Mouse (Mus musculus) stomach, embryonic 14.5 days (tissue): Measurements from ENCODE around the gene Cplx2. TPM values are rescaled to one million over a fixed set of nuclear protein-coding genes. Genes with fewer than 3 reads are reported as not detected.

Experiments
- ATAC-seq: fragments of 200-750 bp; cut with Nextera tagmentation; 2 replicates; pipeline ENCODE4 v1.8.0; 2017; ENCODE audit warnings: low read depth, moderate TSS enrichment; ENCODE audit not compliant: insufficient number of reproducible peaks, insufficient read depth, low FRiP score
- H3K27ac ChIP-seq: fragments of 300-500 bp; sonication (generic); 2 replicates; pipeline ENCODE4 v1.5.1; 2014; ENCODE audit warnings: mild to moderate bottlenecking, low read length, moderate library complexity, mixed read lengths
- H3K27me3 ChIP-seq: fragments of 300-500 bp; sonication (generic); 2 replicates; pipeline ENCODE4 v1.6.1; 2014; ENCODE audit warnings: low read length, control low read depth, mixed read lengths; ENCODE audit not compliant: control insufficient read depth, insufficient read depth
- H3K36me3 ChIP-seq: fragments of 300-500 bp; sonication (generic); 2 replicates; pipeline ENCODE4 v1.6.1; 2014; ENCODE audit warnings: mild to moderate bottlenecking, control low read depth, low read length, moderate library complexity, mixed read lengths; ENCODE audit not compliant: control insufficient read depth, insufficient read depth
- H3K4me1 ChIP-seq: fragments of 300-500 bp; sonication (generic); 2 replicates; pipeline ENCODE4 v1.6.1; 2014; ENCODE audit warnings: low read length, control low read depth, mixed read lengths; ENCODE audit not compliant: control insufficient read depth, insufficient read depth
- H3K4me2 ChIP-seq: fragments of 300-500 bp; sonication (generic); replicated peaks from 2 replicates; pipeline ENCODE4 v1.6.1; 2014; ENCODE audit warnings: low read depth, low read length, control low read depth
- H3K4me3 ChIP-seq: fragments of 300-500 bp; sonication (generic); 2 replicates; pipeline ENCODE4 v1.5.1; 2014; ENCODE audit warnings: low read depth, low read length, control low read depth
- H3K9ac ChIP-seq: fragments of 300-500 bp; sonication (generic); replicated peaks from 2 replicates; pipeline ENCODE4 v1.6.1; 2014; ENCODE audit warnings: low read depth, mild to moderate bottlenecking, control low read depth, low read length, moderate library complexity, mixed read lengths
- H3K9me3 ChIP-seq: fragments of 300-500 bp; sonication (generic); 2 replicates; pipeline ENCODE4 v1.6.1; 2016; ENCODE audit warnings: low read depth, low read length, control low read depth; ENCODE audit not compliant: control insufficient read depth
- WGBS: fragments of 180-500 bp; shearing (Covaris S2); extraction: QIAGEN DNeasy Blood & Tissue Kit; methylation state at CpG from one replicate; pipeline ENCODE4 v1.1.7; 2014; 5-methylcytosine and 5-hydroxymethylcytosine counted together
- polyA plus RNA-seq: library from polyadenylated mRNA; unstranded; fragments of >200 nt; fragmentation: Nextera tagmentation; extraction: Ambion mirVana; gene quantifications from 2 replicates; pipeline ENCODE4 v1.2.1, GENCODE M21; 2014

Cplx2 gene
- polyA plus RNA-seq, 1 experiment from 2014 or later: 7.7 TPM

DNA sequence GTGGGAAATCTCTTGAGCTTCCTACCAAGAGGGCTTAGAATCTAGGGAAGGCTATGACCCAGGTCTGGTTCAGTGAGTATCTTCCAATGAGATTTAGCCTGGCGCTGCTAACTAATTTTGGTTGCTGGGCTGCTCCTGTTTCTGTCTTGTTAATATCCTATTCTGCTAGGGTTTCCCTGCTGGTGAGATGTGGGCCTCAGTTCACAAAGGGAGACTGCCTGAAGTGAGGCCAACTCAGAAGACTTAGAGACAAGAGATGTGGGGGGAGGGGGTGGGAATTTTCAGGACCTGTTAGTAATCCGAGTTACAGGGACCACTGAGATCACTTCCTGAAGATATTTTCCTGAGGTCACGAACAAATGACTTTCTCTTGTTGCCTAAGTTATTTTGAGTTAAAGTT lies 33.1 kb downstream of the Cplx2 start:
- H3K9me3 ChIP-seq: no peaks in the 10 kb centered on the region
- H3K9ac ChIP-seq: no peak overlapping the region
- no peak overlapping the region for H3K4me3 ChIP-seq
- ATAC-seq: no peak
- H3K27me3 ChIP-seq: no peaks in the 10 kb centered on the region
- 65% methylated on average over 3 of the region's 3 CpGs for WGBS
- H3K4me1 ChIP-seq: 0 out of 2 replicates have a peak, but pooled peaks cover 5% of the 10 kb centered on the region
- H3K36me3 ChIP-seq: no peaks in the 10 kb centered on the region
- H3K4me2 ChIP-seq: no peak overlapping the region
- H3K27ac ChIP-seq: no peak overlapping the region; the same call in 1 of the 2 replicates

DNA sequence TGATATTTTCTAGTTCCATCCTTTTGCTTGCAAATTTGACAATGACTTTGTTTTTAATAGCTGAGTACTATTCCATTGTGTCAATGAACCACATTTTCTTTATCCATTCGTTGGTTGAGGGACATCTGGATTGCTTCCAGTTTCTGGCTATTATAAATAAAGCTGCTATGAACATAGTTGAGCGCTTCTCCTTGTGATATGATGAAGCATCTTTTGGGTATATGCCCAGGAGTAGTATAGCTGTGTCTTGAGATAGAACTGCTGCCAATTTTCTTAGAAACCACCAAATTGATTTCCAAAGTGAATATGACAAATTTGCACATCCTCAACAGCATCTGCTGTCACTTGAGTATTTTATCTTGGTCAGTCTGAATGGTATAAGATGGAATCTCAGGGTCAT lies 34.7 kb downstream of the Cplx2 start:
- H3K27me3 ChIP-seq: no peaks in the 10 kb centered on the region
- 68% methylated on average over 2 of the region's 2 CpGs for WGBS
- H3K9ac ChIP-seq: no peak overlapping the region
- H3K4me3 ChIP-seq: no peak overlapping the region
- 0 out of 2 replicates have a peak, but pooled peaks cover 5% of the 10 kb centered on the region for H3K4me1 ChIP-seq
- H3K36me3 ChIP-seq: no peaks in the 10 kb centered on the region
- no peak overlapping the region for H3K27ac ChIP-seq
- H3K4me2 ChIP-seq: no peak overlapping the region
- ATAC-seq: no peak
- H3K9me3 ChIP-seq: no peaks in the 10 kb centered on the region

DNA sequence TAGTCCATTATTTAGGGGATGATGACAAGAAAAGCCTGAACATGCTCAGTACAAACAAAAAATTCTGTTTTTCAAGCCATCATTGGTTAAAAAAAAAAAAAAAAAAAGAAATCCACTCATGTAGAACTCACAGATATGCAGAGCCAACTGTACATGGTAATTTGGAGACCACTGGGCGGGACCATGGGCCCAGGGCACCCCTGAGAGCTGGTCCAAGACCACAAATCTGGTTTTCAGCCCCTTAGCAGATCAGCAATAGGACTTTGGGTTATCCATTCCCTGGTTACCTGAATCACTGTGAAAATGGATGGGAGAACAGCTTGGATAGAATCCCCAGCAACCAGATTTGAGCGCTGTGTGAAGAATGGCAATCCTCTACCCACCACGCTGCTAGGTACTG lies 40.5 kb downstream of the Cplx2 start:
- H3K27ac ChIP-seq: no peak overlapping the region
- no peaks in the 10 kb centered on the region for H3K9me3 ChIP-seq
- H3K27me3 ChIP-seq: no peaks in the 10 kb centered on the region
- WGBS: 88% methylated on average over 3 of the region's 3 CpGs
- H3K4me1 ChIP-seq: peaks cover 9% of the 10 kb centered on the region; the same call in 1 of the 2 replicates
- H3K4me3 ChIP-seq: no peak overlapping the region
- H3K36me3 ChIP-seq: no peaks in the 10 kb centered on the region
- no peak overlapping the region for H3K9ac ChIP-seq
- no peak for ATAC-seq
- no peak overlapping the region for H3K4me2 ChIP-seq

DNA sequence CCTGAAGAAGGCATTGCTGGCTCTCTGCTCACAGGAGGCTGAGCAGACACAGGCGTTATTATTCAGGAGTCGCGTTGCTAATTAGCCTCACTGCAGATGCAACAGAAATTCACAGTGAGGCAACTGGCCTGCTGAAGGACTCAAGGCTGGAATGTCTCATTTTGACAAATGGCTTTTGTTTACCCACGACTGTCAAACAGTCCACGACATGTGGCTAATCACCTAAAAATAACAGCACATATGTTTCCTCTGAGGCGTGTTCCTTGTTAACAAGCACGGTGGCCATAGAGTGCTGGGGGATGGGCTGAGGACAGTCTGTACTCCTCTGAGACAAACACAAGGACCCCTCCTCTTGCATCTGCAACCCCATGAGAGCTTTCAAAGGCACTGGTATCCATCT lies 41.1 kb downstream of the Cplx2 start:
- H3K27ac ChIP-seq: no peak overlapping the region; the same call in 1 of the 2 replicates
- H3K36me3 ChIP-seq: no peaks in the 10 kb centered on the region
- ATAC-seq: 0 out of 2 replicates have a peak, but pooled peaks have one; percentile 37
- H3K9ac ChIP-seq: no peak overlapping the region
- 22% methylated on average over 7 of the region's 7 CpGs for WGBS
- H3K4me3 ChIP-seq: no peak overlapping the region
- H3K9me3 ChIP-seq: no peaks in the 10 kb centered on the region
- no peaks in the 10 kb centered on the region for H3K27me3 ChIP-seq
- H3K4me1 ChIP-seq: peaks cover 9% of the 10 kb centered on the region; the same call in 1 of the 2 replicates
- no peak overlapping the region for H3K4me2 ChIP-seq

DNA sequence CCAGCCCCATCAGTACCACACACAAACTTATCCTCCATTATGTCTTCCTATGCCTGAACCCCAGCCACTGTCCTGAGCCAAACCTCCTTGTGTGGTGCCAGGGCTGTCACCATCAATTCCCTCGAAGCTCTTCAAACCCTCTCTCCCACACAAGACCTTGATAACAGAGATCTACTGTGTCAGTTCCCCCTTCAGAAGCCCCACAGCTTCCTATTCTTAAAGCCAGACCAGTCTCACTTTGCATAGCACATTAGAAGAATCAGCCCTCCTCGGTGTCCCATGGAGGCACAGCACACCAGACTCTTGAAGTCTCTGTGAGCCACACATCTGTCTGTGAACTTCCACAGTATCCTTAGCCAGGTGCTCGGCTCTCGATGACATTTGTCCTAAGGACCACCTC lies 41.6 kb downstream of the Cplx2 start:
- WGBS: 80% methylated on average over 4 of the region's 4 CpGs
- Histone ChIP-seq H3K4me3 (no peak overlapping the region), H3K36me3 (no peaks in the 10 kb centered on the region), H3K9ac (no peak overlapping the region), H3K4me1 (peaks cover 9% of the 10 kb centered on the region; the same call in 1 of the 2 replicates), H3K27me3 (no peaks in the 10 kb centered on the region), H3K4me2 (no peak overlapping the region), H3K27ac (no peak overlapping the region; the same call in 1 of the 2 replicates), H3K9me3 (no peaks in the 10 kb centered on the region)
- no peak for ATAC-seq

DNA sequence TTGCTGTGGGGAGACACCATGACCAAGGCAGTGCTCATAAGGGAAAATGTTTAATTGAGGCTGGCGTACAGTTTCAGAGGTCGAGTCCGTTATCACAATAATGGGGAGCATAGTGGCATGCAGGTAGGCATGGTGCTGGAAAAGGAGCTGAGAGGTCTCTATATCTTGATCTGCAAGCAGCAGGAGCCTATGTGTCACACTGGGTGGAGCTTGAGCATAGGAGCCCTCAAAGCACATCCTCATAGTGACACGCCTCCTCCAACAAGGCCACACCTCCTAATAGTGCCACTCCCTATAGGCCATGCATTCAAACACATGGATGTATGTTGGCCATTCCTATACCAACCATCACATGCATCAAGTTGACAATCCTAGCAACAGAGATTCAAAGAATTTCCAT lies 43.9 kb downstream of the Cplx2 start:
- no peaks in the 10 kb centered on the region for H3K36me3 ChIP-seq
- H3K4me2 ChIP-seq: no peak overlapping the region
- no peak overlapping the region for H3K27ac ChIP-seq
- H3K9ac ChIP-seq: no peak overlapping the region
- peaks cover 9% of the 10 kb centered on the region; the same call in 1 of the 2 replicates for H3K4me1 ChIP-seq
- 97% methylated on average over 4 of the region's 4 CpGs for WGBS
- H3K9me3 ChIP-seq: no peaks in the 10 kb centered on the region
- no peak overlapping the region for H3K4me3 ChIP-seq
- H3K27me3 ChIP-seq: no peaks in the 10 kb centered on the region
- ATAC-seq: no peak

DNA sequence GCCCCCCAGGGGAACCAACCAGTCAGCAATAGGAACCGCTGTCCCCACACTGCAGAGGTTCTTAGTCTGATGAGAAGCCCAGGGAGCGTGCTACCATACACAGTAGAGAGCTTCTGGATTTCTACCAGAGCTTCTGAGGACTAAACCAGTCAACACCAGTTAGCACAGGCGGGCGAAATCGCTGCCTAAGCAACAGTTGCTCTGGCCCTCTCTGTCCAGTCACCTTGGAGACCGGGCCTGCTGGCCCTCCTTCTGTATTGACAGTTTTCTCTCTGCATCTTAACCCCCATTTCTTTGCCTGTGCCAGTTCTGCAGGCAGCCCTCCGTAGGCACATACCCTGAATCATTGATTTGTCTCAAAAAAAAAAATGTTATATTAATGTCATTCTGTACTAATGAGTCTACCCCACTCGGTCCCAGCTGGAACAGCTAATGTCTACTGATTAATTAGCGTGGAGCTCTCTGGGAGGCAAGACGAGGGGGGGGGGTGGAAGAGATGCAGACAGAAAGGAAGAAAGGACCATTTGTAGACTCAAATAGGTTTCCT lies 47.7 kb downstream of the Cplx2 start:
- Histone ChIP-seq H3K9ac (no peak overlapping the region), H3K36me3 (no peaks in the 10 kb centered on the region), H3K4me2 (no peak overlapping the region), H3K9me3 (no peaks in the 10 kb centered on the region), H3K27ac (no peak overlapping the region), H3K27me3 (no peaks in the 10 kb centered on the region), H3K4me3 (no peak overlapping the region), H3K4me1 (no peaks in the 10 kb centered on the region)
- no peak for ATAC-seq
- 63% methylated on average over 10 of the region's 10 CpGs for WGBS

DNA sequence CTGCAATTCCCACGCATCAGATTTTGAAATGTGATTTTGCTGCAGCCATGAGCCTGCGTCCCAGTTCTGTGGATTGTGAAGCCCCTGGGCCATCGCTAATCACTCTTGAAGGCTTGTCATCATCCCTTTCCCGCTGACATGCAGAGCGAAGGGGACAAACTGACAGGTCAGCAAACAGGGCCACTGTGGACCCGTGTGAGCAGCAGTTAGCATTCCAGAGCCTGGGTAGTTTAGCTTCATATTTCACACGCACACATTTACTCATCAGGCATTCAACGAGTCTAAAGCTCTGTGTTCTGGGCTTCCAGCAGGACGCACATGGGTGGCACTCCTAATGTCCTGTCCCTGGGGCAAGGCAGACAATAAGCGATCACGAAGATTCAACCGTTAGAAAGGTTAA lies 49.1 kb downstream of the Cplx2 start:
- no peaks in the 10 kb centered on the region for H3K9me3 ChIP-seq
- 75% methylated on average over 12 of the region's 12 CpGs for WGBS
- H3K4me1 ChIP-seq: peaks cover 3% of the 10 kb centered on the region
- H3K4me3 ChIP-seq: no peak overlapping the region
- H3K9ac ChIP-seq: no peak overlapping the region
- H3K4me2 ChIP-seq: no peak overlapping the region
- no peak for ATAC-seq
- no peak overlapping the region for H3K27ac ChIP-seq
- no peaks in the 10 kb centered on the region for H3K27me3 ChIP-seq
- H3K36me3 ChIP-seq: no peaks in the 10 kb centered on the region

DNA sequence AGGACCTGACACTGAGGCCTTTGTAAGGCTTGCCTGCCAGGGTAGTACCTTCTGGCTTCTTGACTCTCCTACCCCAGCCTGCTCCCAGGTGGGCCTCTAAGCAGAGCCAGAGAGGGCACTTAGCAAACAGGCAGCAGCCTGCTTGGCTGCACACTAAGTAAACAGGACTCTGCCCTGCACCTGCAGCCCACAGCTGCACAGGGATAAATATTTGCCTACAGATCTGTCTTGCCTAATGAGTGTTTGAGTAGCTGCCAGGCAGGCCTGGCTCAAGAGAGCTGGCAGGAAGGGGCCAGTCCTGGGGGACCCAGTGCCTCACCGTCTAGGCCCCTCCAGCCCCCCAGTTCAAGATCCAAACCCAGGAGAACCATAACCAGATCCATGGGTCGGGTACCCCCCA lies 54.1 kb downstream of the Cplx2 start:
- Histone ChIP-seq H3K9me3 (no peaks in the 10 kb centered on the region), H3K27ac (peak overlapping the region; percentile 92), H3K4me2 (no peak overlapping the region), H3K4me3 (no peak overlapping the region), H3K4me1 (peaks cover 11% of the 10 kb centered on the region), H3K9ac (no peak overlapping the region), H3K27me3 (no peaks in the 10 kb centered on the region), H3K36me3 (no peaks in the 10 kb centered on the region)
- peak; percentile 98 for ATAC-seq
- 12% methylated on average over 2 of the region's 2 CpGs for WGBS
